8 mouse cellular contexts compared by ENCODE assay signal in genomic region chr19:46763356-46763755, GRCm38 (mm10). TPM values are rescaled to one million over a fixed set of nuclear protein-coding genes. Genes with fewer than 3 reads are reported as not detected.
DNase-seq lines count a peak whose midpoint lies in the region; ATAC-seq and TF ChIP-seq lines count a peak whose summit lies in the region.

No protein-coding gene starts in this region.

- H3K27me3 ChIP-seq in heart, embryonic 12.5 days (replicated peaks): no peaks in the 10 kb centered on the region; the same call in 1 of the 2 replicates
- peaks cover 2 to 12% of the 10 kb centered on the region in 2 experiments; a peak in 3 of 4 replicates for H3K27me3 ChIP-seq in MEL (ENCODE audit: control insufficient read depth in 1 of 2, insufficient read depth in 2 of 2, low read length in 2 of 2)
- H3K27me3 ChIP-seq in forebrain, embryonic 16.5 days (replicated peaks; ENCODE audit: control insufficient read depth, insufficient read depth, low read length): peaks cover 12% of the 10 kb centered on the region
- peaks cover 31% of the 10 kb centered on the region for H3K27me3 ChIP-seq in midbrain, embryonic 10.5 days (ENCODE audit: low read depth, poor library complexity, severe bottlenecking)

- H3K27ac ChIP-seq in heart, embryonic 12.5 days (ENCODE audit: poor library complexity, severe bottlenecking): no peak overlapping the region
- H3K27ac ChIP-seq in MEL (ENCODE audit: control insufficient read depth, low read depth, low read length): no peak overlapping the region
- no peak overlapping the region for H3K27ac ChIP-seq in forebrain, embryonic 16.5 days (ENCODE audit: low read length)
- no peak overlapping the region for H3K27ac ChIP-seq in midbrain, embryonic 10.5 days (replicated peaks)

- H3K79me2 ChIP-seq in MEL (ENCODE audit: control insufficient read depth, insufficient read depth, low read length, poor library complexity): peaks cover 2% of the 10 kb centered on the region

- no peak for DNase-seq in heart, adult 11 months
- DNase-seq in MEL (ENCODE audit: low read depth, low spot score): peak; percentile 47
- DNase-seq in midbrain, embryonic 10.5 days (ENCODE audit: low spot score): no peak
- no peak for DNase-seq in thymus, postnatal 36 days
- no peak for DNase-seq in adrenal gland, postnatal 36 days

- WGBS in heart, embryonic 12.5 days: 29% methylated on average over 7 of the region's 7 CpGs
- WGBS in forebrain, embryonic 16.5 days: 17% methylated on average over 7 of the region's 7 CpGs
- 8% methylated on average over 7 of the region's 7 CpGs for WGBS in midbrain, embryonic 10.5 days

- H3K4me3 ChIP-seq in heart, embryonic 12.5 days: peak overlapping the region; percentile 91
- peak overlapping the region; percentile 67 to 96 for H3K4me3 ChIP-seq in MEL (ENCODE audit: control insufficient read depth in 1 of 2, insufficient read depth in 1 of 2, low read depth in 2 of 2, low read length in 2 of 2)
- peak overlapping the region; percentile 81 for H3K4me3 ChIP-seq in forebrain, embryonic 16.5 days (replicated peaks; ENCODE audit: low read length)
- H3K4me3 ChIP-seq in midbrain, embryonic 10.5 days: peak overlapping the region; percentile 81

- no peak for ATAC-seq in heart, embryonic 12.5 days (ENCODE audit: insufficient number of reproducible peaks, low FRiP score)
- no peak for ATAC-seq in forebrain, embryonic 16.5 days
- ATAC-seq in granulocyte monocyte progenitor cell, adult 5-6 weeks (replicated peaks; ENCODE audit: poor library complexity, severe bottlenecking): no peak

- H3K36me3 ChIP-seq in heart, embryonic 12.5 days: no peaks in the 10 kb centered on the region
- peaks cover 0 to 38% of the 10 kb centered on the region in 2 experiments; a peak in 2 of 4 replicates for H3K36me3 ChIP-seq in MEL (ENCODE audit: control insufficient read depth in 1 of 2, insufficient read depth in 2 of 2, low read length in 2 of 2)
- H3K36me3 ChIP-seq in forebrain, embryonic 16.5 days (ENCODE audit: control insufficient read depth, insufficient read depth): no peaks in the 10 kb centered on the region
- H3K36me3 ChIP-seq in midbrain, embryonic 10.5 days: no peaks in the 10 kb centered on the region

- TF ChIP-seq RAD21 in MEL (IDR thresholded peaks at IDR 0.05; ENCODE audit: low read depth, low read length): no peak

- TF ChIP-seq EP300 in MEL (IDR thresholded peaks at IDR 0.05; ENCODE audit: low read depth in 1 of 2, low read length in 2 of 2): no peak

- no peak overlapping the region; the same call in 1 of the 2 replicates for H3K9ac ChIP-seq in heart, embryonic 12.5 days
- H3K9ac ChIP-seq in MEL (ENCODE audit: control insufficient read depth, low read depth, low read length, poor library complexity, severe bottlenecking): peak overlapping the region; percentile 21; the same call in 1 of the 2 replicates
- H3K9ac ChIP-seq in forebrain, embryonic 16.5 days (replicated peaks; ENCODE audit: low read depth, low read length): no peak overlapping the region

- no peak for TF ChIP-seq POLR2A in MEL (IDR thresholded peaks at IDR 0.05; ENCODE audit: control insufficient read depth in 1 of 2, insufficient read depth in 1 of 2, low read depth in 1 of 2, low read length in 2 of 2, poor library complexity in 1 of 2)

- no peaks in the 10 kb centered on the region for H3K9me3 ChIP-seq in heart, embryonic 12.5 days (replicated peaks)
- no peaks in the 10 kb centered on the region for H3K9me3 ChIP-seq in MEL (replicated peaks; ENCODE audit: insufficient read depth, low read length)
- H3K9me3 ChIP-seq in forebrain, embryonic 16.5 days (ENCODE audit: control insufficient read depth, low read length): no peaks in the 10 kb centered on the region
- H3K9me3 ChIP-seq in midbrain, embryonic 10.5 days (replicated peaks): no peaks in the 10 kb centered on the region

- peaks cover 20% of the 10 kb centered on the region for H3K4me1 ChIP-seq in heart, embryonic 12.5 days (replicated peaks)
- peaks cover 24 to 28% of the 10 kb centered on the region in 2 experiments for H3K4me1 ChIP-seq in MEL (ENCODE audit: control insufficient read depth in 1 of 2, insufficient read depth in 2 of 2, low read length in 2 of 2)
- peaks cover 27% of the 10 kb centered on the region for H3K4me1 ChIP-seq in forebrain, embryonic 16.5 days (replicated peaks; ENCODE audit: control insufficient read depth, insufficient read depth, low read length)
- peaks cover 49% of the 10 kb centered on the region for H3K4me1 ChIP-seq in midbrain, embryonic 10.5 days

- peak overlapping the region; percentile 91 for H3K4me2 ChIP-seq in heart, embryonic 12.5 days
- H3K4me2 ChIP-seq in forebrain, embryonic 16.5 days (ENCODE audit: low read length): peak overlapping the region; percentile 88

- no peak for TF ChIP-seq CTCF in MEL (IDR thresholded peaks at IDR 0.05 in 2 of 3, conservative IDR thresholded peaks at IDR 0.05 in 1 of 3; ENCODE audit: control insufficient read depth in 1 of 3, insufficient read depth in 1 of 3, low read depth in 2 of 3, low read length in 3 of 3, poor library complexity in 1 of 3, severe bottlenecking in 1 of 3)

TF ChIP-seq in MEL, 35 proteins besides CTCF, POLR2A, EP300 and RAD21:
- TF ChIP-seq ZMIZ1 (IDR thresholded peaks at IDR 0.05; ENCODE audit: low read depth, low read length): no peak
- TF ChIP-seq ETS1 (IDR thresholded peaks at IDR 0.05; ENCODE audit: low read depth, low read length): no peak
- TF ChIP-seq SIN3A (IDR thresholded peaks at IDR 0.05; ENCODE audit: low read length): no peak
- TF ChIP-seq UBTF (IDR thresholded peaks at IDR 0.05; ENCODE audit: borderline replicate concordance, insufficient read depth, low read depth, low read length): no peak
- TF ChIP-seq CHD2 (IDR thresholded peaks at IDR 0.05; ENCODE audit: low read length): no peak

RNA-seq across cellular contexts. Expression of gene Cnnm2, which starts 2.0 kb away (rescaled TPM):
- 3.9 and 4.0 TPM in 2 replicates for polyA plus RNA-seq in heart, embryonic 12.5 days (2016; fragmentation: Nextera tagmentation; extraction: Ambion mirVana)
- 4.0 and 5.7 TPM in 2 replicates for total RNA-seq in MEL (2012; rRNA removed)
- polyA plus RNA-seq in MEL (2012; ENCODE audit: insufficient read depth in 1 of 2, insufficient read length in 2 of 2, low read depth in 1 of 2, low replicate concordance in 2 of 2, missing spikeins in 1 of 2): 10 to 100 TPM in 1 of 2 experiments, not detected in 1; 10.7 TPM
- 2.9 and 3.8 TPM in 2 replicates for polyA plus RNA-seq in forebrain, embryonic 16.5 days (2015; fragmentation: Nextera tagmentation; extraction: Ambion mirVana)
- 2.7 TPM in 2 replicates for polyA plus RNA-seq in midbrain, embryonic 10.5 days (2016; fragmentation: Nextera tagmentation; extraction: Ambion mirVana)
- total RNA-seq in adrenal gland, postnatal 36 days (2021): 10 to 100 TPM; 23.7 to 39.4 TPM
- total RNA-seq in granulocyte monocyte progenitor cell, adult 5-6 weeks (2014; fragmentation: Nextera tagmentation): 5.3 and 12.1 TPM in 2 replicates
- 7.2 and 8.0 TPM in 2 replicates for total RNA-seq in granulocyte monocyte progenitor cell, adult 5-6 weeks (2017)

RNA-seq across cellular contexts. Expression of gene As3mt, which starts 56.1 kb away (rescaled TPM):
- 50.3 and 51.3 TPM in 2 replicates for polyA plus RNA-seq in heart, embryonic 12.5 days (2016; fragmentation: Nextera tagmentation; extraction: Ambion mirVana)
- total RNA-seq in MEL (2012; rRNA removed): 17.0 and 22.8 TPM in 2 replicates
- 10 to 100 TPM in 1 of 2 experiments, not detected in 1; 52.2 TPM for polyA plus RNA-seq in MEL (2012; ENCODE audit: insufficient read depth in 1 of 2, insufficient read length in 2 of 2, low read depth in 1 of 2, low replicate concordance in 2 of 2, missing spikeins in 1 of 2)
- 17.4 and 18.5 TPM in 2 replicates for polyA plus RNA-seq in forebrain, embryonic 16.5 days (2015; fragmentation: Nextera tagmentation; extraction: Ambion mirVana)
- polyA plus RNA-seq in midbrain, embryonic 10.5 days (2016; fragmentation: Nextera tagmentation; extraction: Ambion mirVana): 30.0 and 32.4 TPM in 2 replicates
- total RNA-seq in adrenal gland, postnatal 36 days (2021): 100 to 1,000 TPM in 1 of 2 experiments, 10 to 100 TPM in 1; 93.6 to 101 TPM
- total RNA-seq in granulocyte monocyte progenitor cell, adult 5-6 weeks (2014; fragmentation: Nextera tagmentation): 47.6 and 53.1 TPM in 2 replicates
- 71.0 and 82.9 TPM in 2 replicates for total RNA-seq in granulocyte monocyte progenitor cell, adult 5-6 weeks (2017)
